In the genomic region with DNA sequence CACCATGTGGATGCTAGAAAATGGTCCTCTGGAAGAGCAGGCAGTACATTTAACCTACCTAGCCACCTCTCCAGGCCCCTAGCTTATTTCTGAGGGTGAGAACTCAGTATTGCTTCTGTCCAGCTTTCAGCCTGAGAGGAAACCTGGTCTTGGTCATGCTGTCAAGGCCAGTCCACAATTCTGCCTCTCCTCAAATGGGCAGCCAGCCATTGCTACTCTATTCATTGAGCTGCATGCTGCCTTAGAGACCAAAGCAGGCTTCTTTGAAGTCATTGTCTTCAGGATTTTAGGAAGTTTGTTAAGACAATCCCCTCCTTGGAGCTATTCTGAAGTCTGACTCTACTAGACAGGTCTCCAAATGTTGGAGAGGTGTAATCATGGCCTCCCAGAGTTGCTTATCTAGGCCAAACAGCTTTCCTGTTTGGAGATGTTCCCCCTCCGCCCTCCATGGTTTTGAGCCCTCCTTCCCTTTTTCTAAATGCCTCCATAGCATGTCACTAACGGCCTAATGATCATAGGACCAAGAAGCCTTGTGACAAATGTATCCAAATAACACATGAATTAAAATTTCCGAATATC, we compare ENCODE assay signal across 12 mouse cellular contexts. TPM values are rescaled to one million over a fixed set of nuclear protein-coding genes. Genes with fewer than 3 reads are reported as not detected.
DNase-seq lines count a peak whose midpoint lies in the region; ATAC-seq and TF ChIP-seq lines count a peak whose summit lies in the region.
"Had no signal": no experiment of that assay in that cellular context is flagged by ENCODE, and none has a peak within 500 bp of the region (broad histone marks: within the 10 kb centered on the region; RNA-seq: fewer than 3 reads in every experiment).

No protein-coding gene starts in this region.

- no peak overlapping the region for H3K4me3 ChIP-seq in left cerebral cortex, adult 2 months
- H3K4me3 ChIP-seq in bone marrow, adult 2 months (replicated peaks; ENCODE audit: control insufficient read depth, low read depth, low read length): peak overlapping the region; percentile 51
- H3K4me3 ChIP-seq in erythroblast, embryonic 14.5 days (replicated peaks): peak overlapping the region; percentile 85
- peak overlapping the region; percentile 75 for H3K4me3 ChIP-seq in macrophage (ENCODE audit: inconsistent target)
- H3K4me3 ChIP-seq in thymus, adult 2 months (ENCODE audit: control insufficient read depth, insufficient read depth, low read length): no peak overlapping the region
- no peak overlapping the region for H3K4me3 ChIP-seq in forebrain, embryonic 15.5 days
- H3K4me3 ChIP-seq in forebrain, embryonic 14.5 days (ENCODE audit: low read depth, low read length): no peak overlapping the region
- H3K4me3 ChIP-seq: forebrain, embryonic 12.5 days had no signal

- 11% methylated on average over 3 of the region's 3 CpGs for WGBS in bone marrow, adult 2 months
- 2% methylated on average over 3 of the region's 3 CpGs for whole genome bisulfite sequencing in macrophage (ENCODE audit: missing documents)
- 76% methylated on average over 3 of the region's 3 CpGs for WGBS in thymus, adult 2 months
- WGBS in forebrain, embryonic 15.5 days: 76% methylated on average over 3 of the region's 3 CpGs
- 67% methylated on average over 3 of the region's 3 CpGs for WGBS in forebrain, embryonic 14.5 days

- no peak for TF ChIP-seq POLR2A in bone marrow, adult 2 months (IDR thresholded peaks at IDR 0.05; ENCODE audit: borderline replicate concordance, control insufficient read depth, low read depth, low read length)
- TF ChIP-seq POLR2A in thymus, adult 2 months (IDR thresholded peaks at IDR 0.05; ENCODE audit: control insufficient read depth, extremely low read depth, insufficient read depth, low read length, poor library complexity): no peak

- TF ChIP-seq CTCF in left cerebral cortex, adult 2 months (IDR thresholded peaks at IDR 0.05): no peak
- TF ChIP-seq CTCF in bone marrow, adult 2 months (IDR thresholded peaks at IDR 0.05; ENCODE audit: control insufficient read depth, insufficient read depth, low read length): no peak
- no peak for TF ChIP-seq CTCF in thymus, adult 2 months (IDR thresholded peaks at IDR 0.05; ENCODE audit: borderline replicate concordance, control insufficient read depth, extremely low read depth, insufficient read depth, low read length, poor library complexity)

- H3K4me1 ChIP-seq in bone marrow, adult 2 months (ENCODE audit: control insufficient read depth, insufficient read depth, low read length): peaks cover 5% of the 10 kb centered on the region; the same call in 1 of the 2 replicates
- H3K4me1 ChIP-seq in erythroblast, embryonic 14.5 days (ENCODE audit: control insufficient read depth): peaks cover 72% of the 10 kb centered on the region
- H3K4me1 ChIP-seq in thymus, adult 2 months (replicated peaks; ENCODE audit: control insufficient read depth, insufficient read depth, low read length): peaks cover 7% of the 10 kb centered on the region
- peaks cover 12% of the 10 kb centered on the region for H3K4me1 ChIP-seq in forebrain, embryonic 15.5 days
- peaks cover 6% of the 10 kb centered on the region for H3K4me1 ChIP-seq in forebrain, embryonic 14.5 days (ENCODE audit: control insufficient read depth, insufficient read depth, low read length)

- H3K27ac ChIP-seq in left cerebral cortex, adult 2 months: 0 out of 2 replicates have a peak overlapping the region, but pooled peaks have one; percentile 20
- peak overlapping the region; percentile 73 for H3K27ac ChIP-seq in bone marrow, adult 2 months (ENCODE audit: control insufficient read depth, insufficient read depth, low read depth, low read length, poor library complexity)
- H3K27ac ChIP-seq in macrophage: peak overlapping the region; percentile 99
- no peak overlapping the region for H3K27ac ChIP-seq in thymus, adult 2 months (ENCODE audit: control insufficient read depth, insufficient read depth, low read length)
- H3K27ac ChIP-seq in forebrain, embryonic 15.5 days (replicated peaks): no peak overlapping the region
- H3K27ac ChIP-seq in forebrain, embryonic 14.5 days (ENCODE audit: low read depth, low read length): no peak overlapping the region
- H3K27ac ChIP-seq: forebrain, embryonic 12.5 days had no signal

- peaks cover 79% of the 10 kb centered on the region for H3K36me3 ChIP-seq in erythroblast, embryonic 14.5 days (ENCODE audit: control insufficient read depth)
- H3K36me3 ChIP-seq in macrophage (ENCODE audit: inconsistent target): peaks cover 13% of the 10 kb centered on the region
- H3K36me3 ChIP-seq in thymus, adult 2 months (ENCODE audit: control insufficient read depth, insufficient read depth, low read length): peaks cover 18% of the 10 kb centered on the region
- peaks cover 9% of the 10 kb centered on the region for H3K36me3 ChIP-seq in forebrain, embryonic 15.5 days
- H3K36me3 ChIP-seq in forebrain, embryonic 14.5 days (ENCODE audit: control insufficient read depth, insufficient read depth, low read length): peaks cover 12% of the 10 kb centered on the region

- H3K9me3 ChIP-seq in erythroblast, embryonic 14.5 days (ENCODE audit: control insufficient read depth, low read length): no peaks in the 10 kb centered on the region
- H3K9me3 ChIP-seq in forebrain, embryonic 15.5 days: no peaks in the 10 kb centered on the region
- no peaks in the 10 kb centered on the region for H3K9me3 ChIP-seq in forebrain, embryonic 14.5 days (replicated peaks; ENCODE audit: control insufficient read depth, low read length)
- H3K9me3 ChIP-seq: forebrain, embryonic 12.5 days had no signal

- H3K79me2 ChIP-seq in macrophage (ENCODE audit: inconsistent target): peaks cover 90% of the 10 kb centered on the region

- DNase-seq in left cerebral cortex, adult 2 months (ENCODE audit: extremely low spot score in 1 of 2, low spot score in 2 of 2): no peak
- no peak for DNase-seq in left cerebral cortex, adult 9 months (ENCODE audit: low spot score in 2 of 2)
- DNase-seq in thymus, adult 2 months: no peak
- no peak for DNase-seq in forebrain, embryonic 14.5 days (ENCODE audit: low spot score)
- DNase-seq: cerebellum, adult 9-10 months had no signal

- no peak for ATAC-seq in forebrain, embryonic 15.5 days (replicated peaks)
- ATAC-seq in forebrain, embryonic 14.5 days: no peak
- ATAC-seq: Patski had no signal

- intact Hi-C loops in left cerebral cortex, adult 2 months (cut with DNase I): no loop called here

- H3K9ac ChIP-seq in forebrain, embryonic 15.5 days (replicated peaks): no peak overlapping the region
- no peak overlapping the region for H3K9ac ChIP-seq in forebrain, embryonic 14.5 days (ENCODE audit: low read length)
- H3K9ac ChIP-seq: forebrain, embryonic 12.5 days had no signal

- no peak overlapping the region for H3K4me2 ChIP-seq in forebrain, embryonic 15.5 days (replicated peaks)
- H3K4me2 ChIP-seq in forebrain, embryonic 14.5 days (ENCODE audit: low read length): no peak overlapping the region
- H3K4me2 ChIP-seq: forebrain, embryonic 12.5 days had no signal

- H3K27me3 ChIP-seq in erythroblast, embryonic 14.5 days (ENCODE audit: control insufficient read depth): no peaks in the 10 kb centered on the region
- H3K27me3 ChIP-seq in thymus, adult 2 months (ENCODE audit: control insufficient read depth, insufficient read depth, low read length): no peaks in the 10 kb centered on the region
- no peaks in the 10 kb centered on the region for H3K27me3 ChIP-seq in forebrain, embryonic 15.5 days
- H3K27me3 ChIP-seq in forebrain, embryonic 14.5 days (replicated peaks; ENCODE audit: control insufficient read depth, insufficient read depth, low read length): no peaks in the 10 kb centered on the region
- H3K27me3 ChIP-seq: forebrain, embryonic 12.5 days; Patski had no signal

RNA-seq across cellular contexts. Expression of a gene that starts 9.1 kb away (rescaled TPM):
- 10 to 100 TPM; 83.6 to 98.8 TPM for total RNA-seq in left cerebral cortex, adult 2 months (2021)
- polyA plus RNA-seq in bone marrow, adult 2 months (2011; ENCODE audit: insufficient read depth, insufficient read length, low replicate concordance, missing spikeins): 108 and 110 TPM in 2 replicates
- polyA plus RNA-seq in erythroblast, embryonic 14.5 days (2012): 6.9 and 7.6 TPM in 2 replicates
- 100 to 1,000 TPM in 19 of 26 experiments, 10 to 100 TPM in 7; 23.1 to 410 (median 178) TPM for total RNA-seq in macrophage (2018; cell fraction: chromatin; rRNA removed)
- total RNA-seq in macrophage (2018; cell fraction: cytosol; rRNA removed): 100 to 1,000 TPM; 226 to 709 (median 397) TPM
- 100 to 1,000 TPM in 24 of 26 experiments, 10 to 100 TPM in 2; 66.8 to 415 (median 233) TPM for total RNA-seq in macrophage (2018; cell fraction: nucleus; rRNA removed)
- polyA plus RNA-seq in macrophage (2018): 137 to 536 TPM (median 493 TPM) in 3 replicates
- polyA plus RNA-seq in thymus, adult 2 months (2012; rRNA removed): 55.8 and 65.8 TPM in 2 replicates
- 103 and 112 TPM in 2 replicates for polyA plus RNA-seq in forebrain, embryonic 15.5 days (2015; fragmentation: Nextera tagmentation; extraction: Ambion mirVana)
- polyA plus RNA-seq in forebrain, embryonic 14.5 days (2014; fragmentation: Nextera tagmentation; extraction: Ambion mirVana): 137 and 145 TPM in 2 replicates

RNA-seq across cellular contexts. Expression of a gene that starts 26.9 kb away (rescaled TPM):
- total RNA-seq in left cerebral cortex, adult 2 months (2021): not detected
- polyA plus RNA-seq in bone marrow, adult 2 months (2011; ENCODE audit: insufficient read depth, insufficient read length, low replicate concordance, missing spikeins): not detected in 2 replicates
- not detected in 2 replicates for polyA plus RNA-seq in erythroblast, embryonic 14.5 days (2012)
- not detected for total RNA-seq in macrophage (2018; cell fraction: chromatin; rRNA removed)
- total RNA-seq in macrophage (2018; cell fraction: cytosol; rRNA removed): not detected
- not detected for total RNA-seq in macrophage (2018; cell fraction: nucleus; rRNA removed)
- not detected in 3 replicates for polyA plus RNA-seq in macrophage (2018)
- polyA plus RNA-seq in thymus, adult 2 months (2012; rRNA removed): not detected in 2 replicates
- not detected in 2 replicates for polyA plus RNA-seq in forebrain, embryonic 15.5 days (2015; fragmentation: Nextera tagmentation; extraction: Ambion mirVana)
- not detected in 2 replicates for polyA plus RNA-seq in forebrain, embryonic 14.5 days (2014; fragmentation: Nextera tagmentation; extraction: Ambion mirVana)
- total RNA-seq: monocyte, adult 5-6 weeks had no signal
- polyA plus RNA-seq: forebrain, embryonic 12.5 days; Patski had no signal

RNA-seq across cellular contexts. Expression of a gene that starts 33.0 kb away (rescaled TPM):
- 10 to 100 TPM; 56.1 to 75.8 TPM for total RNA-seq in left cerebral cortex, adult 2 months (2021)
- 13.1 and 14.7 TPM in 2 replicates for polyA plus RNA-seq in bone marrow, adult 2 months (2011; ENCODE audit: insufficient read depth, insufficient read length, low replicate concordance, missing spikeins)
- polyA plus RNA-seq in erythroblast, embryonic 14.5 days (2012): 15.2 and 17.5 TPM in 2 replicates
- total RNA-seq in macrophage (2018; cell fraction: chromatin; rRNA removed): 10 to 100 TPM; 25.2 to 91.4 (median 58.2) TPM
- 100 to 1,000 TPM in 17 of 26 experiments, 10 to 100 TPM in 9; 84.3 to 170 (median 113) TPM for total RNA-seq in macrophage (2018; cell fraction: cytosol; rRNA removed)
- total RNA-seq in macrophage (2018; cell fraction: nucleus; rRNA removed): 10 to 100 TPM; 26.8 to 84.5 (median 55.8) TPM
- 85.3 to 157 TPM (median 86.3 TPM) in 3 replicates for polyA plus RNA-seq in macrophage (2018)
- 208 and 224 TPM in 2 replicates for polyA plus RNA-seq in thymus, adult 2 months (2012; rRNA removed)
- polyA plus RNA-seq in forebrain, embryonic 15.5 days (2015; fragmentation: Nextera tagmentation; extraction: Ambion mirVana): 221 and 228 TPM in 2 replicates
- 258 and 290 TPM in 2 replicates for polyA plus RNA-seq in forebrain, embryonic 14.5 days (2014; fragmentation: Nextera tagmentation; extraction: Ambion mirVana)

RNA-seq across cellular contexts. Expression of a gene that starts 33.0 kb away (rescaled TPM):
- total RNA-seq in left cerebral cortex, adult 2 months (2021): 10 to 100 TPM; 42.5 to 42.8 TPM
- 16.8 and 20.8 TPM in 2 replicates for polyA plus RNA-seq in bone marrow, adult 2 months (2011; ENCODE audit: insufficient read depth, insufficient read length, low replicate concordance, missing spikeins)
- polyA plus RNA-seq in erythroblast, embryonic 14.5 days (2012): 0.39 and 0.68 TPM in 2 replicates
- total RNA-seq in macrophage (2018; cell fraction: chromatin; rRNA removed): 100 to 1,000 TPM in 25 of 26 experiments, 10 to 100 TPM in 1; 82.9 to 258 (median 164) TPM
- total RNA-seq in macrophage (2018; cell fraction: cytosol; rRNA removed): 10 to 100 TPM; 19.7 to 36.8 (median 28.8) TPM
- total RNA-seq in macrophage (2018; cell fraction: nucleus; rRNA removed): 100 to 1,000 TPM in 5 of 26 experiments, 10 to 100 TPM in 21; 42.4 to 136 (median 72.3) TPM
- 20.5 to 23.9 TPM (median 21.0 TPM) in 3 replicates for polyA plus RNA-seq in macrophage (2018)
- polyA plus RNA-seq in thymus, adult 2 months (2012; rRNA removed): 9.0 and 10.5 TPM in 2 replicates
- 39.8 and 41.7 TPM in 2 replicates for polyA plus RNA-seq in forebrain, embryonic 15.5 days (2015; fragmentation: Nextera tagmentation; extraction: Ambion mirVana)
- polyA plus RNA-seq in forebrain, embryonic 14.5 days (2014; fragmentation: Nextera tagmentation; extraction: Ambion mirVana): 41.0 and 43.2 TPM in 2 replicates

Comparison
In these comparisons a context has a peak if more than half of its experiments do, and no peak if none do; other contexts are left out.
1. H3K27ac ChIP-seq: peak in left cerebral cortex, adult 2 months (single experiment), bone marrow, adult 2 months (single experiment) and macrophage (single experiment); none in thymus, adult 2 months (single experiment), forebrain, embryonic 15.5 days (single experiment) and forebrain, embryonic 14.5 days (single experiment).
2. H3K4me3 ChIP-seq: peak in bone marrow, adult 2 months (single experiment), erythroblast, embryonic 14.5 days (single experiment) and macrophage (single experiment); none in left cerebral cortex, adult 2 months (single experiment), thymus, adult 2 months (single experiment), forebrain, embryonic 15.5 days (single experiment) and forebrain, embryonic 14.5 days (single experiment).